Mouse (Mus musculus): Measurements from ENCODE around the gene Hddc2.

GRCm38 (mm10) chr10:31296458-31296857, 16.7 kb upstream of the Hddc2 start:
- TF ChIP-seq CTCF (IDR thresholded peaks at IDR 0.05; ENCODE audit: extremely low read depth, insufficient read depth, low read length) (no peak), POLR2A (IDR thresholded peaks at IDR 0.05; ENCODE audit: extremely low read depth, insufficient read depth, low read length) (no peak)
